Mouse (Mus musculus) heart, adult 2 months (tissue): ENCODE measurements around the gene Gstt2. TPM values are rescaled to one million over a fixed set of nuclear protein-coding genes. Genes with fewer than 3 reads are reported as not detected.
"Not testable (repeated sequence)": the region's sequence is repeated elsewhere in the genome, so short reads cannot be mapped to it uniquely, and the experiment has no call there.

Experiments
- DNase-seq, 2 experiments: peaks; one replicate each; pipeline ENCODE4 v3.0.0; 2021
- H3K27ac ChIP-seq: fragments of 200-600 bp; 2 replicates; pipeline ENCODE4 v1.8.1; 2022
- H3K27me3 ChIP-seq: fragments of 200-500 bp; 2 replicates; pipeline ENCODE4 v1.6.1; 2012; ENCODE audit warnings: mild to moderate bottlenecking, low read length, inconsistent platforms, mixed read lengths; ENCODE audit not compliant: control insufficient read depth, insufficient read depth
- H3K36me3 ChIP-seq: fragments of 200-500 bp; 2 replicates; pipeline ENCODE4 v1.6.1; 2012; ENCODE audit warnings: low read length, inconsistent platforms; ENCODE audit not compliant: control insufficient read depth, insufficient read depth
- H3K4me1 ChIP-seq: fragments of 200-500 bp; 2 replicates; pipeline ENCODE4 v1.6.1; 2011; ENCODE audit warnings: low read length; ENCODE audit not compliant: control insufficient read depth, insufficient read depth
- H3K4me3 ChIP-seq: fragments of 200-600 bp; 2 replicates; pipeline ENCODE4 v1.8.1; 2022
- H3K79me2 ChIP-seq: fragments of 200-500 bp; replicated peaks from 2 replicates; pipeline ENCODE4 v1.6.1; 2012; ENCODE audit warnings: mild to moderate bottlenecking, inconsistent platforms, low read length, moderate library complexity, mixed read lengths; ENCODE audit not compliant: control insufficient read depth, insufficient read depth
- H3K9ac ChIP-seq: fragments of 200-500 bp; 2 replicates; pipeline ENCODE4 v1.6.1; 2012; ENCODE audit warnings: low read depth, mild to moderate bottlenecking, control low read depth, inconsistent platforms, low read length, mixed read lengths
- CTCF ChIP-seq: fragments of 200-600 bp; IDR thresholded peaks from 2 replicates; pipeline ENCODE4 v1.8.1; 2022; ENCODE audit warnings: antibody characterized with exemption, mild to moderate bottlenecking, moderate library complexity
- EP300 ChIP-seq: fragments of 200-500 bp; IDR thresholded peaks from 2 replicates; pipeline ENCODE4 v1.6.1; 2011; ENCODE audit warnings: low read depth, low read length, control low read depth; ENCODE audit not compliant: insufficient read depth
- POLR2A ChIP-seq: fragments of 200-500 bp; IDR thresholded peaks from 2 replicates; pipeline ENCODE4 v1.6.1; 2011; ENCODE audit warnings: mild to moderate bottlenecking, low read depth, low read length, control low read depth; ENCODE audit not compliant: insufficient read depth
- WGBS: fragments of 180-500 bp; shearing (Covaris S2); methylation state at CpG from one replicate; pipeline ENCODE4 v1.1.7; 2018; 5-methylcytosine and 5-hydroxymethylcytosine counted together
- intact Hi-C: fragments of 180-260 bp; cut with DNase I; formaldehyde crosslinking; loops from one replicate; pipeline ENCODE4 v1.15.1; 2025
- polyA plus RNA-seq: library from polyadenylated mRNA; depleted of rRNA; stranded (reverse); fragments of >200 nt; gene quantifications from 2 replicates; pipeline ENCODE4 v1.2.3, GENCODE M21; 2012
- total RNA-seq, 2 experiments: library from RNA; stranded (reverse); gene quantifications; 2 replicates each; pipeline ENCODE4 v1.2.3; 2021

Gene Gstt2
- total and polyA plus RNA-seq, 3 experiments = 8.0 to 69.1 (median 12.8) TPM

DNA sequence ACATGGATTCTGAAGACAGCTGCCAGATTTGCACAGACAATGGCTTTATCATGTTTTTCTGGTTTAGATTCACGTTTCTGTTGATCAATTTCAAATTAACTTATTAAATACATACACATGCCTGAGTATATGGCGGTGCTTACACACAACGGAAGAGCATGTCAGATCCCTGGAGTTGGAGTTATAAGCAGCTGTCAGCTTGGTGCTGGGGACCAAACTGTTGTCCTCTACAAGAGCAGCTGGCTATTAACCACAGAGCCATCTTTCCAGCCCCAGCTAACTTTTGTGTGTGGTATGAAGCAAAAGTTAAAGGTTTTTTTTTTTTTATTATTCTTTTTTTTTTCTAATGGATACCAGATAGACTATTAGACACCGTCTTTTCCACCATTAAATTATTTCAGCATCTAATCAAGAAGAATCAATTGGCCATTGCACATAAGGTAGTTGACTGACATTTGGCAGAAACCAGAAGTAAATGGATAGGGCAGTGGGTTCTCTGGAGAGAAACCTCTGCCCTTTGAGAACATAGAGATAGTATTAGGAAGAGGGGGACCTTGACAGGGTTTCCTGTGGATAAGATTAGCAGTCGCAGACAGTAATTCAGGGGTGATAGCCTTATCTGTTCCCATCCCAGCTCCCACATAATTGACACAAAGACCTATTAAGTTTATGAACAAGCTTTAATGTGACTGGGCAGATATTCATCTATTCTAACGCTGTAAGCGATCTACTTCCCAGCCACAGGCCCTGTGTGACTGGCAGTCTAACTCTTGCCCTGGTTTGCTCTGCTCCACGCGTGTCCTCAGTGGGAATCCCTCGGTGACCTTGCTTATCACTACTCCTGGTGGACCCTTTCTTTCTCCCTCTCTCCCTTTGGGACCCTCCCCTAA, 35.0 kb upstream of the Gstt2 start:
- DNase-seq = no peak
- peak overlapping the region; percentile 42 for H3K27ac ChIP-seq
- H3K4me3 ChIP-seq = peak overlapping the region; percentile 15
- TF ChIP-seq EP300 = no peak
- 0 out of 2 replicates have a peak, but pooled peaks have one; percentile 36 for TF ChIP-seq POLR2A
- TF ChIP-seq CTCF = no peak
- no peaks in the 10 kb centered on the region for H3K79me2 ChIP-seq
- H3K36me3 ChIP-seq = no peaks in the 10 kb centered on the region
- intact Hi-C loops = no loop called here
- peaks cover 3% of the 10 kb centered on the region; the same call in 1 of the 2 replicates for H3K4me1 ChIP-seq
- WGBS = 31% methylated on average over 10 of the region's 10 CpGs
- no peaks in the 10 kb centered on the region for H3K27me3 ChIP-seq
- peak overlapping the region; percentile 36; the same call in 1 of the 2 replicates for H3K9ac ChIP-seq

- Histone ChIP-seq H3K79me2 (no peaks in the 10 kb centered on the region), H3K9ac (no peak overlapping the region), H3K4me1 (peaks cover 4% of the 10 kb centered on the region; the same call in 1 of the 2 replicates), H3K36me3 (no peaks in the 10 kb centered on the region), H3K27me3 (no peaks in the 10 kb centered on the region), H3K27ac (no peak overlapping the region), H3K4me3 (no peak overlapping the region)
- WGBS = 64% methylated on average over 5 of the region's 5 CpGs
- DNase-seq = no peak
- no peak for TF ChIP-seq EP300
- TF ChIP-seq CTCF = no peak
- TF ChIP-seq POLR2A = no peak
- intact Hi-C loops = loop anchor here (2.0 kb wide), 1 partner anchor 15 kb away; no protein-coding TSS in a partner anchor
Observed at GRCm38 (mm10) chr10:75861587-75861986, 24.4 kb upstream of the Gstt2 start.

DNA sequence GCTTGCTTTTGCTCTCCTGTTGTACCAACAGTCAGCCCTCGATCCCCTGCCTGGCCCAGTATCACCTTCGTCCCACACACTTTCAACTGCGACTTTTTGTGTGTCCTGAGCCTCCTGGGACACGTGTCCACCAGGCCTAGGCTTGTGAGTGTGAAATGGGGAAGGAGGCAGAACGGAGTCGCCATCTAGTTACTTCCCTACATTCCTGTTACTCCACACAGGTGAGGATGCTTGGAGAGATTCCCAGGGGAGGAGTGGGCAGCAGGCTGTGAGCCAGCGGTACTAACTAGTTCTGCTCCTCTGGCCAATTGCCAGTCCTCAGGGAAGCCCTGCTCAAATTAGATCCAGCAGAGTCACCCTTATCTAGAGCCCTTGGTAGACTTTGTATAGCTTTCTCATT, 23.5 kb upstream of the Gstt2 start:
- Histone ChIP-seq H3K36me3 (no peaks in the 10 kb centered on the region), H3K79me2 (no peaks in the 10 kb centered on the region), H3K4me1 (peaks cover 4% of the 10 kb centered on the region; the same call in 1 of the 2 replicates), H3K4me3 (no peak overlapping the region), H3K27ac (peak overlapping the region; percentile 84; the same call in 1 of the 2 replicates), H3K27me3 (no peaks in the 10 kb centered on the region), H3K9ac (no peak overlapping the region)
- intact Hi-C loops = loop anchor here (2.0 kb wide), 1 partner anchor 16 kb away; no protein-coding TSS in a partner anchor
- WGBS = 28% methylated on average over 7 of the region's 7 CpGs
- no peak for TF ChIP-seq POLR2A
- TF ChIP-seq EP300 = no peak
- no peak for TF ChIP-seq CTCF
- peak in 1 of 2 experiments; percentile 37 for DNase-seq

GRCm38 (mm10) chr10:75859786-75860470, 22.7 kb upstream of the Gstt2 start, which contains the start of gene Mif:
Gene Mif, minus strand, starts transcription at chr10:75860240.
- H3K4me1 ChIP-seq, H3K79me2 ChIP-seq, H3K27me3 ChIP-seq, H3K36me3 ChIP-seq: not testable (repeated sequence)
- H3K27ac ChIP-seq = peak within 1 kb of the TSS; percentile 84
- TF ChIP-seq POLR2A = peak; percentile 87
- H3K9ac ChIP-seq = peak within 1 kb of the TSS; percentile 66
- peak; percentile 90 to 92 for DNase-seq
- intact Hi-C loops = loop anchor here (2.0 kb wide), 1 partner anchor 17 kb away; no protein-coding TSS in a partner anchor
- H3K4me3 ChIP-seq = peak within 1 kb of the TSS; percentile 88
- under 1% methylated on average over 46 of the region's 46 CpGs for WGBS

- Histone ChIP-seq H3K27me3 (no peaks in the 10 kb centered on the region), H3K4me3 (peak overlapping the region; percentile 88; the same call in 1 of the 2 replicates), H3K36me3 (no peaks in the 10 kb centered on the region), H3K27ac (no peak overlapping the region), H3K79me2 (no peaks in the 10 kb centered on the region), H3K9ac (no peak overlapping the region; the same call in 1 of the 2 replicates), H3K4me1 (peaks cover 4% of the 10 kb centered on the region; the same call in 1 of the 2 replicates)
- 15% methylated on average over 27 of the region's 27 CpGs for WGBS
- DNase-seq = peak; percentile 31 to 33
- intact Hi-C loops = no loop called here
- TF ChIP-seq EP300 (no peak), POLR2A (no peak), CTCF (no peak)
Observed at GRCm38 (mm10) chr10:75859107-75859746, 22.0 kb upstream of the Gstt2 start.
